Mouse (Mus musculus): ENCODE results near the gene Rit1. TPM values are rescaled to one million over a fixed set of nuclear protein-coding genes. Genes with fewer than 3 reads are reported as not detected.
A peak's percentile ranks its signal among the peaks of the same experiment; 100 is the strongest.

The Rit1 gene
- polyA plus RNA-seq, 1 experiment from 2014 or later: 62.6 TPM

GRCm38 (mm10) chr3:88740147-88740546 is 23.5 kb downstream of the Rit1 start:
- no peaks in the 10 kb centered on the region for H3K9me3 ChIP-seq (ENCODE audit: control insufficient read depth, low read length)
- WGBS: 97% methylated on average over 3 of the region's 3 CpGs
- no peaks in the 10 kb centered on the region for H3K27me3 ChIP-seq (ENCODE audit: control insufficient read depth, insufficient read depth, low read length)
- no peaks in the 10 kb centered on the region for H3K4me1 ChIP-seq (ENCODE audit: control insufficient read depth in 2 of 2, insufficient read depth in 2 of 2, low read length in 2 of 2)
- no peak overlapping the region for H3K4me2 ChIP-seq (ENCODE audit: low read length)
- no peak overlapping the region for H3K9ac ChIP-seq (ENCODE audit: low read length)
- no peaks in the 10 kb centered on the region for H3K36me3 ChIP-seq (ENCODE audit: control insufficient read depth, insufficient read depth, low read length)
- no peak overlapping the region for H3K27ac ChIP-seq (replicated peaks in 1 of 2; ENCODE audit: control insufficient read depth in 1 of 2, insufficient read depth in 1 of 2, low read depth in 2 of 2, low read length in 2 of 2)
- ATAC-seq (ENCODE audit: insufficient number of reproducible peaks, insufficient read depth, low FRiP score, low read depth): no peak
- no peak overlapping the region for H3K4me3 ChIP-seq (ENCODE audit: control insufficient read depth in 1 of 2, insufficient read depth in 1 of 2, low read depth in 1 of 2, low read length in 2 of 2)

GRCm38 (mm10) chr3:88745534-88745933 is 28.9 kb downstream of the Rit1 start:
- ATAC-seq (ENCODE audit: insufficient number of reproducible peaks, insufficient read depth, low FRiP score, low read depth): no peak
- H3K4me2 ChIP-seq (ENCODE audit: low read length): no peak overlapping the region
- no peak overlapping the region for H3K4me3 ChIP-seq (ENCODE audit: control insufficient read depth in 1 of 2, insufficient read depth in 1 of 2, low read depth in 1 of 2, low read length in 2 of 2)
- peaks cover 24% of the 10 kb centered on the region for H3K9me3 ChIP-seq (ENCODE audit: control insufficient read depth, low read length)
- no peak overlapping the region for H3K9ac ChIP-seq (ENCODE audit: low read length)
- 88% methylated on average over 9 of the region's 9 CpGs for WGBS
- H3K27me3 ChIP-seq (ENCODE audit: control insufficient read depth, insufficient read depth, low read length): no peaks in the 10 kb centered on the region
- no peak overlapping the region for H3K27ac ChIP-seq (replicated peaks in 1 of 2; ENCODE audit: control insufficient read depth in 1 of 2, insufficient read depth in 1 of 2, low read depth in 2 of 2, low read length in 2 of 2)
- H3K36me3 ChIP-seq (ENCODE audit: control insufficient read depth, insufficient read depth, low read length): peaks cover 23% of the 10 kb centered on the region
- no peaks in the 10 kb centered on the region for H3K4me1 ChIP-seq (ENCODE audit: control insufficient read depth in 2 of 2, insufficient read depth in 2 of 2, low read length in 2 of 2)

- Histone ChIP-seq H3K9ac (ENCODE audit: low read length) (no peak overlapping the region), H3K4me2 (ENCODE audit: low read length) (no peak overlapping the region), H3K27me3 (ENCODE audit: control insufficient read depth, insufficient read depth, low read length) (no peaks in the 10 kb centered on the region), H3K27ac (replicated peaks in 1 of 2; ENCODE audit: control insufficient read depth in 1 of 2, insufficient read depth in 1 of 2, low read depth in 2 of 2, low read length in 2 of 2) (peak overlapping the region in 1 of 2 experiments; percentile 37; a peak in 1 of 4 replicates), H3K4me3 (ENCODE audit: control insufficient read depth in 1 of 2, insufficient read depth in 1 of 2, low read depth in 1 of 2, low read length in 2 of 2) (no peak overlapping the region), H3K4me1 (ENCODE audit: control insufficient read depth in 2 of 2, insufficient read depth in 2 of 2, low read length in 2 of 2) (no peaks in the 10 kb centered on the region), H3K36me3 (ENCODE audit: control insufficient read depth, insufficient read depth, low read length) (peaks cover 23% of the 10 kb centered on the region), H3K9me3 (ENCODE audit: control insufficient read depth, low read length) (peaks cover 24% of the 10 kb centered on the region)
- ATAC-seq (ENCODE audit: insufficient number of reproducible peaks, insufficient read depth, low FRiP score, low read depth): no peak
- WGBS: 68% methylated on average over 14 of the region's 15 CpGs
Measured at GRCm38 (mm10) chr3:88746139-88746870, 29.7 kb downstream of the Rit1 start.

- Histone ChIP-seq H3K4me1 (ENCODE audit: control insufficient read depth in 2 of 2, insufficient read depth in 2 of 2, low read length in 2 of 2) (no peaks in the 10 kb centered on the region), H3K27ac (replicated peaks in 1 of 2; ENCODE audit: control insufficient read depth in 1 of 2, insufficient read depth in 1 of 2, low read depth in 2 of 2, low read length in 2 of 2) (no peak overlapping the region)
- WGBS: 86% methylated on average over 4 of the region's 4 CpGs
Measured at GRCm38 (mm10) chr3:88746871-88747231, 30.2 kb downstream of the Rit1 start.

GRCm38 (mm10) chr3:88754283-88754682 is 37.6 kb downstream of the Rit1 start:
- Histone ChIP-seq H3K27me3 (ENCODE audit: control insufficient read depth, insufficient read depth, low read length) (no peaks in the 10 kb centered on the region), H3K4me1 (ENCODE audit: control insufficient read depth in 2 of 2, insufficient read depth in 2 of 2, low read length in 2 of 2) (peaks cover 11 to 25% of the 10 kb centered on the region in 2 experiments), H3K4me3 (ENCODE audit: control insufficient read depth in 1 of 2, insufficient read depth in 1 of 2, low read depth in 1 of 2, low read length in 2 of 2) (no peak overlapping the region), H3K9ac (ENCODE audit: low read length) (no peak overlapping the region), H3K4me2 (ENCODE audit: low read length) (no peak overlapping the region), H3K9me3 (ENCODE audit: control insufficient read depth, low read length) (no peaks in the 10 kb centered on the region), H3K36me3 (ENCODE audit: control insufficient read depth, insufficient read depth, low read length) (no peaks in the 10 kb centered on the region), H3K27ac (replicated peaks in 1 of 2; ENCODE audit: control insufficient read depth in 1 of 2, insufficient read depth in 1 of 2, low read depth in 2 of 2, low read length in 2 of 2) (no peak overlapping the region)
- ATAC-seq (ENCODE audit: insufficient number of reproducible peaks, insufficient read depth, low FRiP score, low read depth): no peak
- WGBS: 66% methylated on average over 4 of the region's 4 CpGs

More at GRCm38 (mm10) chr3:88746871-88747231, 30.2 kb downstream of the Rit1 start:
- Histone ChIP-seq H3K4me3 (ENCODE audit: control insufficient read depth in 1 of 2, insufficient read depth in 1 of 2, low read depth in 1 of 2, low read length in 2 of 2) (no peak overlapping the region), H3K36me3 (ENCODE audit: control insufficient read depth, insufficient read depth, low read length) (peaks cover 23% of the 10 kb centered on the region), H3K27me3 (ENCODE audit: control insufficient read depth, insufficient read depth, low read length) (no peaks in the 10 kb centered on the region), H3K9ac (ENCODE audit: low read length) (no peak overlapping the region), H3K4me2 (ENCODE audit: low read length) (no peak overlapping the region), H3K9me3 (ENCODE audit: control insufficient read depth, low read length) (peaks cover 24% of the 10 kb centered on the region)
- no peak for ATAC-seq (ENCODE audit: insufficient number of reproducible peaks, insufficient read depth, low FRiP score, low read depth)

- Histone ChIP-seq H3K4me1 (ENCODE audit: control insufficient read depth in 2 of 2, insufficient read depth in 2 of 2, low read length in 2 of 2) (peaks cover 11 to 25% of the 10 kb centered on the region in 2 experiments), H3K36me3 (ENCODE audit: control insufficient read depth, insufficient read depth, low read length) (no peaks in the 10 kb centered on the region), H3K4me3 (ENCODE audit: control insufficient read depth in 1 of 2, insufficient read depth in 1 of 2, low read depth in 1 of 2, low read length in 2 of 2) (no peak overlapping the region), H3K27ac (replicated peaks in 1 of 2; ENCODE audit: control insufficient read depth in 1 of 2, insufficient read depth in 1 of 2, low read depth in 2 of 2, low read length in 2 of 2) (no peak overlapping the region), H3K9ac (ENCODE audit: low read length) (no peak overlapping the region), H3K4me2 (ENCODE audit: low read length) (no peak overlapping the region), H3K27me3 (ENCODE audit: control insufficient read depth, insufficient read depth, low read length) (no peaks in the 10 kb centered on the region), H3K9me3 (ENCODE audit: control insufficient read depth, low read length) (no peaks in the 10 kb centered on the region)
- no peak for ATAC-seq (ENCODE audit: insufficient number of reproducible peaks, insufficient read depth, low FRiP score, low read depth)
- WGBS: 47% methylated on average over 3 of the region's 3 CpGs
Measured at GRCm38 (mm10) chr3:88755541-88755940, 38.9 kb downstream of the Rit1 start.

GRCm38 (mm10) chr3:88756276-88756675 is 39.6 kb downstream of the Rit1 start:
- WGBS: 60% methylated on average over 4 of the region's 4 CpGs
- Histone ChIP-seq H3K4me3 (ENCODE audit: control insufficient read depth in 1 of 2, insufficient read depth in 1 of 2, low read depth in 1 of 2, low read length in 2 of 2) (no peak overlapping the region), H3K4me2 (ENCODE audit: low read length) (no peak overlapping the region), H3K9me3 (ENCODE audit: control insufficient read depth, low read length) (no peaks in the 10 kb centered on the region), H3K36me3 (ENCODE audit: control insufficient read depth, insufficient read depth, low read length) (no peaks in the 10 kb centered on the region), H3K4me1 (ENCODE audit: control insufficient read depth in 2 of 2, insufficient read depth in 2 of 2, low read length in 2 of 2) (peaks cover 11 to 25% of the 10 kb centered on the region in 2 experiments), H3K27me3 (ENCODE audit: control insufficient read depth, insufficient read depth, low read length) (no peaks in the 10 kb centered on the region), H3K27ac (replicated peaks in 1 of 2; ENCODE audit: control insufficient read depth in 1 of 2, insufficient read depth in 1 of 2, low read depth in 2 of 2, low read length in 2 of 2) (no peak overlapping the region), H3K9ac (ENCODE audit: low read length) (no peak overlapping the region)
- ATAC-seq (ENCODE audit: insufficient number of reproducible peaks, insufficient read depth, low FRiP score, low read depth): no peak

All from heart, embryonic 14.5 days (tissue).